Mouse (Mus musculus) heart, embryonic 12.5 days (tissue): ENCODE measurements around the gene Mpv17. TPM values are rescaled to one million over a fixed set of nuclear protein-coding genes. Genes with fewer than 3 reads are reported as not detected.

ENCODE experiments used
- ATAC-seq: fragments of 200-750 bp; cut with Nextera tagmentation; 2 replicates; pipeline ENCODE4 v1.8.0; 2017; ENCODE audit warnings: moderate TSS enrichment, moderate library complexity; ENCODE audit not compliant: insufficient number of reproducible peaks, low FRiP score
- H3K27ac ChIP-seq: fragments of 300-500 bp; sonication (generic); 2 replicates; pipeline ENCODE4 v1.5.1; 2016; ENCODE audit warnings: mild to moderate bottlenecking, moderate library complexity; ENCODE audit not compliant: poor library complexity, severe bottlenecking
- H3K27me3 ChIP-seq: fragments of 300-500 bp; sonication (generic); replicated peaks from 2 replicates; pipeline ENCODE4 v1.6.1; 2016; ENCODE audit warnings: mild to moderate bottlenecking, moderate library complexity
- H3K36me3 ChIP-seq: fragments of 300-500 bp; sonication (generic); 2 replicates; pipeline ENCODE4 v1.6.1; 2016; ENCODE audit warnings: mild to moderate bottlenecking, moderate library complexity
- H3K4me1 ChIP-seq: fragments of 300-500 bp; sonication (generic); replicated peaks from 2 replicates; pipeline ENCODE4 v1.6.1; 2016; ENCODE audit warnings: mild to moderate bottlenecking
- H3K4me2 ChIP-seq: fragments of 300-500 bp; sonication (generic); 2 replicates; pipeline ENCODE4 v1.6.1; 2016; ENCODE audit warnings: mild to moderate bottlenecking, moderate library complexity
- H3K4me3 ChIP-seq: fragments of 300-500 bp; sonication (generic); 2 replicates; pipeline ENCODE4 v1.5.1; 2016; ENCODE audit warnings: mild to moderate bottlenecking
- H3K9ac ChIP-seq: fragments of 300-500 bp; sonication (generic); 2 replicates; pipeline ENCODE4 v1.6.1; 2016; ENCODE audit warnings: mild to moderate bottlenecking, moderate library complexity
- H3K9me3 ChIP-seq: fragments of 300-500 bp; sonication (generic); replicated peaks from 2 replicates; pipeline ENCODE4 v1.6.1; 2016; ENCODE audit warnings: mild to moderate bottlenecking, moderate library complexity
- WGBS: fragments of 180-500 bp; shearing (Covaris S2); methylation state at CpG from one replicate; pipeline ENCODE4 v1.1.7; 2016; 5-methylcytosine and 5-hydroxymethylcytosine counted together
- polyA plus RNA-seq: library from polyadenylated mRNA; unstranded; fragments of >200 nt; fragmentation: Nextera tagmentation; extraction: Ambion mirVana; gene quantifications from 2 replicates; pipeline ENCODE4 v1.2.1, GENCODE M21; 2016

The Mpv17 gene
- polyA plus RNA-seq, 1 experiment from 2014 or later = 66.8 TPM

DNA sequence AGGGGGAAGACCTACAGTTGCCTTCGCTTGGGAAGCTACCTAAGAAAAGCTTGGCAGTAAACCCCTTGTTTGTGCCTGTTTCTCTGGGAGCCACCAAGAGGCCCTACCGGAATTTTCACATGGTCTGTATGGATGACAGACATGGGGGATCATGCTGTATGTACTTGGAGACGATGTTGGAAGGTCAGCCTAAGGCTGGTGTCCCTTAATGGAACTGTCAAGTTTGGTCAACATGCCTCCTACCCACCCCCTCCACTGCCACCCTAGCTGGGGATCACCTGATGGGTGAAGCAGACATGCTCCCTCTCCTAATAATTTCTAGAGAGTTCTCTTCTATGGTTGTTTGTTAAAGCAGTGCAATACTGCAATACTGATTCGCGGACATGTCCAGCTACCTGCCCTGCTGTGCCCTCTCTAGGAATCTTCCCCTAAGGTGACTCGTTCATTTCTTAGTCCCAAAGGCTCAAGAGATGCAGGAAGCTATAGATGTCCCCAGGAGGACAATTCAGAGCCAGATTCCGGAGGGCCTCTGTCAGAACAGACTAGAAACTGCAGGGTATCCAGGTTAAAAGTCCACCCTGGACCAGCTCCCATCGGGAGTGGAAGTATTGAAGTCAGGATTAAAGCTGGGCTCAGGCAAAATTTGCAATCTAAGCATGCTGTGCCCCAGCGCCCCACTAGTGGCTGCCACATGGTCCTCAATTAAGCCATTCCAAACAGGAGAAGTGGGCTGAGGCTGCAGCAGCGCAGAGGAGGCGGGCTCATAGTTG lies 58.2 kb downstream of the Mpv17 start:
- WGBS = 32% methylated on average over 11 of the region's 11 CpGs
- H3K4me2 ChIP-seq = peak overlapping the region; percentile 71
- no peaks in the 10 kb centered on the region for H3K36me3 ChIP-seq
- ATAC-seq = no peak
- no peak overlapping the region; the same call in 1 of the 2 replicates for H3K9ac ChIP-seq
- H3K27ac ChIP-seq = no peak overlapping the region
- H3K4me3 ChIP-seq = peak overlapping the region; percentile 45
- peaks cover 33% of the 10 kb centered on the region for H3K4me1 ChIP-seq
- H3K9me3 ChIP-seq = no peaks in the 10 kb centered on the region
- peaks cover 89% of the 10 kb centered on the region for H3K27me3 ChIP-seq

GRCm38 (mm10) chr5:31094799-31095691 lies 59.0 kb downstream of the Mpv17 start:
- no peaks in the 10 kb centered on the region for H3K36me3 ChIP-seq
- no peaks in the 10 kb centered on the region for H3K9me3 ChIP-seq
- no peak overlapping the region for H3K27ac ChIP-seq
- WGBS = under 1% methylated on average over 59 of the region's 59 CpGs
- peak overlapping the region; percentile 45 for H3K4me3 ChIP-seq
- ATAC-seq = no peak; the same call in 1 of the 2 replicates
- H3K4me2 ChIP-seq = peak overlapping the region; percentile 71
- H3K27me3 ChIP-seq = peaks cover 97% of the 10 kb centered on the region
- peaks cover 33% of the 10 kb centered on the region for H3K4me1 ChIP-seq
- H3K9ac ChIP-seq = peak overlapping the region; percentile 48; the same call in 1 of the 2 replicates

DNA sequence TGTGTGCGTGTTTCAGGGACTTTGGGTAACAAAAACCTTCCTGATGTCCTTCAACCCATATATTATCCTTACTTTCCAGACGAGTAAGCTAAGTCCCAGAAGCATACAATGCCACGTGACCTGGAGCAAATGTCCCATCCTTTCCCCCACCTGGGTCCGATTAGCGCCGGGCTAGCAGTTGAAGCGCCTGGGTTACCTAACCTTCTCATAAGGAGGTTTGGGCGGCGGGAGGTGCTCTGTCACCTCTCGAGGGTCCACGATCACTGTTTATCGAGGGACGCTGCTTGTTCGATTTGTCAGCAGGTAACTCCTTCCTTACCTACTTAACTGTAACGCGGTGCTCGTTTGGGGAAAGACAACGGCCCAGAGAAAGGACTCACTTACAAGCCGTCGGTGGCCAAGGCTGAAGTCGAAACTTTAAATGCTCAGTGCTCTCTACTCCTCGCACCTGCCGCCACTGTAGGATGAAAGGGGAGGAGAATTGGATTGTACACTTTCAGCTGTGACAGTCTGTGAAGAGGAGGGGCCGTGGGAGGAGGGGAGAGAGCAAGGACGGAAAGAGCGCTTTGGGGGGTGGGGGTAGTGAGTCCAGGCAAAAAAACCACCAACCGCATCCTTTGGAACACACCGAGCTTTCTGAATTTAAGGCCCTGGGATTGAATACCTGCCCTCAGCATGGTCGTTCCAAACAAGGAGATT lies 59.8 kb downstream of the Mpv17 start:
- Histone ChIP-seq H3K27ac (no peak overlapping the region), H3K36me3 (no peaks in the 10 kb centered on the region), H3K4me2 (peak overlapping the region; percentile 71), H3K4me1 (peaks cover 33% of the 10 kb centered on the region), H3K4me3 (peak overlapping the region; percentile 45), H3K9ac (no peak overlapping the region; the same call in 1 of the 2 replicates), H3K27me3 (peaks cover 99% of the 10 kb centered on the region), H3K9me3 (no peaks in the 10 kb centered on the region)
- 4% methylated on average over 29 of the region's 29 CpGs for WGBS
- ATAC-seq = no peak

DNA sequence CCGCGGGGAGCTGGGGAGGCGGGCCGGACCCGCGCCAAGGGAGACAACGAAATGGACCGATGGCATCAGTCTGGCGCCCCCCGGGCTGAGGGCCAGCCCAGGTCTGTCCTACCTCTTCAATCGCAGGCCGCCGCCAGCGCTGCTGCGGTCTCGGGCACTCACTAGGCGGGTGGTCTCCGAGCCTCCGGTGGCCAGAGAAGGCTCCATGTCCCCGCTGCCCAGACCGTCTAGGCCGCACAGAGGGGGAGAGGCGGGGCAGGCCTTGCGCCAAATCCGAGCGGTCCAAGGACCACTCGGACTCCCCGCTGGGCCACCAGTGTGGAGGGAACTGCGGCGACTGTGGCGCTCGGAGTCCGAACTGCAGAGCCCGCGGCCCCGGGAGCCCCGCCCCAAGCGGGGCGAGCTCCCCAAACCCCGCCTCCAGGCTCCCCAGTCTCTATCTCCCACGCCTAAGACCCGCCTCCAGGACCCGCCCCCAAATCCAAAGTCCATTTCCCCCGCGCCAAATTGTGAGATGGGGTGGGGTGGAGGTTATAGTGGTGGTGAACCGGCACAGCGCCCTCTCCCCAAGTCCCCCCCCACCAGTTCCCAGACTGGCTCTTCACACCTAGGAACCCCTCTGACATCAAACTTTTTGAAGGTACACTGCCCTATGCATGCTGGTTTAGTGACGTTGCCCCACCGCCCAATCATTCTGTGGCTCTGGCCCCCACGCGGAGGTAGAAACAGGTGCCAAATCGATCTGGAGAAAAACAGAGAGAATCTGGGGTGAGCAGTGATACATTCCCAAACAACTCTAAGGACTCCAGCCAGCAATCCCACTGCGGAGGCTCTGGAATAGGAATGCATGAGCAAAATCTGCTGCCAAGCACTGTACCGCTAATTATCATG lies 60.7 kb downstream of the Mpv17 start:
- peaks cover 33% of the 10 kb centered on the region for H3K4me1 ChIP-seq
- under 1% methylated on average over 52 of the region's 54 CpGs for WGBS
- H3K4me3 ChIP-seq = peak overlapping the region; percentile 45
- no peak overlapping the region for H3K27ac ChIP-seq
- H3K36me3 ChIP-seq = no peaks in the 10 kb centered on the region
- peak overlapping the region; percentile 55 for H3K9ac ChIP-seq
- 0 out of 2 replicates have a peak, but pooled peaks have one; percentile 51 for ATAC-seq
- no peaks in the 10 kb centered on the region for H3K9me3 ChIP-seq
- peak overlapping the region; percentile 71 for H3K4me2 ChIP-seq
- peaks cover 99% of the 10 kb centered on the region for H3K27me3 ChIP-seq

DNA sequence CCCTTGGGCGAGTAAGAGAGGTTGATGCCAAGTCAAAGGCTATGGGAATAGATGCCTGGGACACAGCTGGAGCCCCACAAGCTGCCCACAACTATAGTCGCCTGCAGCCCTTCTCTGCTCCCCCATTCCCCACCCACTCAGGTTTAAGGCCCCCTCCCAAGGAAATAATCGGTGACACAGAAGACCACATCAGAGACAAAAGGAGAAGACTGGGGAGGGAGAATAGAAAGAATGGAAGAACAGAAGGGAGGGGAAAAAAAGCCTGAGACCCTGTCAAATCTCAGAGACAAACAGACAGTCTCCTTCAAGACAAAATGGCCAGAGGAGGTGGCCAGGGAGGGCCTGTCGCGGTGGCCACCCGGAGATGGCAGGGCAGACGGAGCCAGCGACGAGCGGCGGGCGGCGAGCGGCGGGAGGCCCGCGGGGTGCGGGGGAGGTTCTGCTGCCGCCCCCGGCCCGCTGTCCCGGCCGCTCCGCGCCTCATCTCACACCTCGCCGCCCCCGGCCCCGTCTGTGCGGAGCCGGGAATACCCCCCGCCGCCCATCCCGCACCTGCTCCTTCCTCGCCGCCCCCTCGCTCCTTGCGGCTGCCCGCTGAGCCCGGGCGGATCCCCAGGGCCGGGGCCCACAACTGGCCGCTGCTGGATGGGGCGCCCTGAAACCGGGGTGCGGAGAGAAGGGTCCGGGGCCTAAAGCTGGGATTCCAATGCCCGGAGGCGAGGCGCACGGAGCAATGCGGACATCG lies 61.6 kb downstream of the Mpv17 start:
- WGBS = 4% methylated on average over 33 of the region's 53 CpGs
- H3K4me1 ChIP-seq = peaks cover 33% of the 10 kb centered on the region
- no peaks in the 10 kb centered on the region for H3K9me3 ChIP-seq
- no peak overlapping the region for H3K27ac ChIP-seq
- no peak for ATAC-seq
- no peaks in the 10 kb centered on the region for H3K36me3 ChIP-seq
- peak overlapping the region; percentile 71 for H3K4me2 ChIP-seq
- peaks cover 100% of the 10 kb centered on the region for H3K27me3 ChIP-seq
- peak overlapping the region; percentile 45 for H3K4me3 ChIP-seq
- peak overlapping the region; percentile 55; the same call in 1 of the 2 replicates for H3K9ac ChIP-seq

Other genes with a start within 250 kb of the Mpv17 start
- 386 and 388 TPM in 2 replicates for gene Ost4, start 246.5 kb downstream of the Mpv17 start, polyA plus RNA-seq
- 179 and 187 TPM in 2 replicates for gene Emilin1, start 240.8 kb downstream of the Mpv17 start, polyA plus RNA-seq
- gene Khk, start 232.8 kb downstream of the Mpv17 start, polyA plus RNA-seq = 6.5 and 8.1 TPM in 2 replicates
- gene Cgref1, start 208.7 kb downstream of the Mpv17 start, polyA plus RNA-seq = 4.9 and 5.2 TPM in 2 replicates
- 86.0 and 89.0 TPM in 2 replicates for gene Preb, start 193.9 kb downstream of the Mpv17 start, polyA plus RNA-seq
- gene Tcf23, start 185.6 kb downstream of the Mpv17 start, polyA plus RNA-seq = 0.18 and 0.22 TPM in 2 replicates
- gene Atraid, start 105.9 kb downstream of the Mpv17 start, polyA plus RNA-seq = 102 and 107 TPM in 2 replicates
- gene Slc5a6, start 105.3 kb downstream of the Mpv17 start, polyA plus RNA-seq = 7.9 and 8.0 TPM in 2 replicates
- gene Cad, start 99.5 kb downstream of the Mpv17 start, polyA plus RNA-seq = 38.4 and 39.2 TPM in 2 replicates
- not detected in 2 replicates for gene Dnajc5g, start 48.0 kb downstream of the Mpv17 start, polyA plus RNA-seq
- 0.39 and 0.47 TPM in 2 replicates for gene Slc30a3, start 46.0 kb downstream of the Mpv17 start, polyA plus RNA-seq
- 12.8 and 12.9 TPM in 2 replicates for gene Trim54, start 37.5 kb downstream of the Mpv17 start, polyA plus RNA-seq
- 0.38 TPM in 1 of 2 replicates, not detected in the other for gene Ucn, start 15.4 kb downstream of the Mpv17 start, polyA plus RNA-seq
- gene Gm29609, start 25.7 kb upstream of the Mpv17 start, polyA plus RNA-seq = 1.0 and 1.3 TPM in 2 replicates
- gene Gtf3c2, start 25.9 kb upstream of the Mpv17 start, polyA plus RNA-seq = 58.8 and 63.7 TPM in 2 replicates
- 112 and 116 TPM in 2 replicates for gene Snx17, start 39.0 kb upstream of the Mpv17 start, polyA plus RNA-seq
- 52.3 and 60.5 TPM in 2 replicates for gene Eif2b4, start 39.2 kb upstream of the Mpv17 start, polyA plus RNA-seq
- 9.9 and 10.5 TPM in 2 replicates for gene Zfp513, start 48.1 kb upstream of the Mpv17 start, polyA plus RNA-seq
- gene Ppm1g, start 66.4 kb upstream of the Mpv17 start, polyA plus RNA-seq = 111 and 112 TPM in 2 replicates
- gene Nrbp1, start 86.6 kb upstream of the Mpv17 start, polyA plus RNA-seq = 127 and 137 TPM in 2 replicates
- 0.34 TPM in 1 of 2 replicates, not detected in the other for gene Gm9970, start 87.0 kb upstream of the Mpv17 start, polyA plus RNA-seq
- gene Krtcap3, start 97.4 kb upstream of the Mpv17 start, polyA plus RNA-seq = 7.4 and 7.5 TPM in 2 replicates
- gene Ift172, start 136.9 kb upstream of the Mpv17 start, polyA plus RNA-seq = 33.9 and 34.0 TPM in 2 replicates
- gene Fndc4, start 141.8 kb upstream of the Mpv17 start, polyA plus RNA-seq = 25.8 and 32.3 TPM in 2 replicates
- gene Gckr, start 143.2 kb upstream of the Mpv17 start, polyA plus RNA-seq = 0.19 TPM in 1 of 2 replicates, not detected in the other